Mouse (Mus musculus) midbrain, postnatal 0 days (tissue): ENCODE measurements at regions not wholly inside any gene's neighbourhood (a gene's known extent, or its start where the extent isn't known, plus 50 kb on each side); places are given as distances from the start of the nearest gene placed in this dataset.

ENCODE experiments used
- ATAC-seq: fragments of 200-750 bp; cut with Nextera tagmentation; 2 replicates; pipeline ENCODE4 v1.8.0; 2017; ENCODE audit warnings: moderate number of reproducible peaks, mild to moderate bottlenecking, moderate TSS enrichment, moderate library complexity; ENCODE audit not compliant: low FRiP score
- DNase-seq: peaks from one replicate; pipeline ENCODE4 v3.0.0-alpha.2; 2015; ENCODE audit warnings: low spot score
- H3K27ac ChIP-seq: fragments of 300-500 bp; sonication (generic); 2 replicates; pipeline ENCODE4 v1.5.1; 2014; ENCODE audit warnings: low read depth, mild to moderate bottlenecking, low read length, mixed read lengths
- H3K27me3 ChIP-seq: fragments of 300-500 bp; sonication (generic); 2 replicates; pipeline ENCODE4 v1.6.1; 2014; ENCODE audit warnings: low read length, control low read depth, mixed read lengths; ENCODE audit not compliant: insufficient read depth
- H3K36me3 ChIP-seq: fragments of 300-500 bp; sonication (generic); 2 replicates; pipeline ENCODE4 v1.6.1; 2014; ENCODE audit warnings: low read length, control low read depth, mixed read lengths; ENCODE audit not compliant: insufficient read depth
- H3K4me1 ChIP-seq: fragments of 300-500 bp; sonication (generic); 2 replicates; pipeline ENCODE4 v1.6.1; 2014; ENCODE audit warnings: mild to moderate bottlenecking, control low read depth, antibody characterized with exemption, low read length, mixed read lengths; ENCODE audit not compliant: insufficient read depth
- H3K4me2 ChIP-seq: fragments of 300-500 bp; sonication (generic); 2 replicates; pipeline ENCODE4 v1.6.1; 2014; ENCODE audit warnings: low read depth, mild to moderate bottlenecking, low read length, mixed read lengths; ENCODE audit not compliant: poor library complexity, severe bottlenecking
- H3K4me3 ChIP-seq: fragments of 300-500 bp; sonication (generic); 2 replicates; pipeline ENCODE4 v1.5.1; 2014; ENCODE audit warnings: low read depth, mild to moderate bottlenecking, low read length, moderate library complexity
- H3K9ac ChIP-seq: fragments of 300-500 bp; sonication (generic); replicated peaks from 2 replicates; pipeline ENCODE4 v1.6.1; 2014; ENCODE audit warnings: mild to moderate bottlenecking, low read length, moderate library complexity, mixed read lengths; ENCODE audit not compliant: poor library complexity, severe bottlenecking
- H3K9me3 ChIP-seq: fragments of 300-500 bp; sonication (generic); 2 replicates; pipeline ENCODE4 v1.6.1; 2016; ENCODE audit warnings: low read length, control low read depth
- CTCF ChIP-seq: IDR thresholded peaks from 2 replicates; pipeline ENCODE4 v1.5.1; 2016; ENCODE audit warnings: antibody characterized with exemption, mild to moderate bottlenecking
- WGBS: fragments of 180-500 bp; shearing (Covaris S2); extraction: QIAGEN DNeasy Blood & Tissue Kit; methylation state at CpG from one replicate; pipeline ENCODE4 v1.1.7; 2014; 5-methylcytosine and 5-hydroxymethylcytosine counted together

GRCm38 (mm10) chr5:118400926-118401325 is 155.9 kb downstream of the 2410131K14Rik start:
- Histone ChIP-seq H3K4me3 (no peak overlapping the region), H3K27ac (no peak overlapping the region)
- no peak for ATAC-seq

GRCm38 (mm10) chr5:118404398-118404797 is 156.1 kb upstream of the Med13l start:
- H3K27ac ChIP-seq = no peak overlapping the region

More at GRCm38 (mm10) chr5:118400926-118401325, 155.9 kb downstream of the 2410131K14Rik start:
- Histone ChIP-seq H3K4me2 (no peak overlapping the region), H3K9me3 (0 out of 2 replicates have a peak, but pooled peaks cover 3% of the 10 kb centered on the region), H3K36me3 (no peaks in the 10 kb centered on the region), H3K9ac (no peak overlapping the region), H3K4me1 (peaks cover 2% of the 10 kb centered on the region; the same call in 1 of the 2 replicates), H3K27me3 (no peaks in the 10 kb centered on the region)
- TF ChIP-seq CTCF = no peak
- DNase-seq = no peak
- WGBS = 46% methylated on average over 10 of the region's 10 CpGs

GRCm38 (mm10) chr5:118405421-118405820 is 155.1 kb upstream of the Med13l start:
- Histone ChIP-seq H3K9me3 (0 out of 2 replicates have a peak, but pooled peaks cover 3% of the 10 kb centered on the region), H3K4me3 (no peak overlapping the region), H3K4me2 (no peak overlapping the region), H3K36me3 (no peaks in the 10 kb centered on the region), H3K9ac (no peak overlapping the region), H3K27ac (no peak overlapping the region), H3K4me1 (0 out of 2 replicates have a peak, but pooled peaks cover 4% of the 10 kb centered on the region), H3K27me3 (no peaks in the 10 kb centered on the region)
- ATAC-seq (no peak), DNase-seq (no peak)
- no peak for TF ChIP-seq CTCF
- 91% methylated on average over 3 of the region's 3 CpGs for WGBS

More at GRCm38 (mm10) chr5:118404398-118404797, 156.1 kb upstream of the Med13l start:
- no peak for DNase-seq
- 85% methylated on average over 7 of the region's 7 CpGs for WGBS
- ATAC-seq = no peak
- 0 out of 2 replicates have a peak, but pooled peaks cover 4% of the 10 kb centered on the region for H3K4me1 ChIP-seq
- H3K36me3 ChIP-seq = no peaks in the 10 kb centered on the region
- 0 out of 2 replicates have a peak, but pooled peaks cover 3% of the 10 kb centered on the region for H3K9me3 ChIP-seq
- no peak overlapping the region for H3K4me3 ChIP-seq
- H3K9ac ChIP-seq = no peak overlapping the region
- no peaks in the 10 kb centered on the region for H3K27me3 ChIP-seq
- TF ChIP-seq CTCF = no peak
- no peak overlapping the region for H3K4me2 ChIP-seq

- DNase-seq (no peak), ATAC-seq (no peak)
- Histone ChIP-seq H3K27me3 (no peaks in the 10 kb centered on the region), H3K4me1 (0 out of 2 replicates have a peak, but pooled peaks cover 4% of the 10 kb centered on the region), H3K4me3 (no peak overlapping the region), H3K9ac (no peak overlapping the region), H3K27ac (no peak overlapping the region), H3K36me3 (no peaks in the 10 kb centered on the region), H3K9me3 (0 out of 2 replicates have a peak, but pooled peaks cover 3% of the 10 kb centered on the region), H3K4me2 (no peak overlapping the region)
- 29% methylated on average over 11 of the region's 11 CpGs for WGBS
- no peak for TF ChIP-seq CTCF
These were observed 153.0 kb upstream of the Med13l start for GRCm38 (mm10) chr5:118407451-118407850.

- Histone ChIP-seq H3K27me3 (no peaks in the 10 kb centered on the region), H3K9ac (no peak overlapping the region), H3K36me3 (no peaks in the 10 kb centered on the region), H3K4me3 (no peak overlapping the region), H3K27ac (no peak overlapping the region), H3K4me2 (no peak overlapping the region), H3K9me3 (0 out of 2 replicates have a peak, but pooled peaks cover 3% of the 10 kb centered on the region), H3K4me1 (0 out of 2 replicates have a peak, but pooled peaks cover 4% of the 10 kb centered on the region)
- TF ChIP-seq CTCF = no peak
- WGBS = 64% methylated on average over 3 of the region's 3 CpGs
- ATAC-seq (no peak), DNase-seq (no peak)
These were observed 152.5 kb upstream of the Med13l start for GRCm38 (mm10) chr5:118407973-118408372.

- Histone ChIP-seq H3K27ac (no peak overlapping the region), H3K36me3 (no peaks in the 10 kb centered on the region), H3K4me3 (no peak overlapping the region), H3K27me3 (no peaks in the 10 kb centered on the region), H3K4me1 (0 out of 2 replicates have a peak, but pooled peaks cover 4% of the 10 kb centered on the region), H3K9ac (no peak overlapping the region), H3K9me3 (0 out of 2 replicates have a peak, but pooled peaks cover 3% of the 10 kb centered on the region), H3K4me2 (no peak overlapping the region)
- 92% methylated on average over 8 of the region's 8 CpGs for WGBS
- ATAC-seq (no peak), DNase-seq (no peak)
- no peak for TF ChIP-seq CTCF
These were observed 151.7 kb upstream of the Med13l start for GRCm38 (mm10) chr5:118408826-118409225.
